ENCODE assay signal across 28 mouse cellular contexts in genomic region chr1:94298395-94298794, GRCm38 (mm10).
"Had no signal": no experiment of that assay in that cellular context is flagged by ENCODE, and none has a peak within 500 bp of the region (broad histone marks: within the 10 kb centered on the region; RNA-seq: fewer than 3 reads in every experiment).

No protein-coding gene starts in this region.

- H3K9ac ChIP-seq: heart, embryonic 12.5 days; hindbrain, embryonic 12.5 days; hindbrain, embryonic 14.5 days; intestine, embryonic 15.5 days; limb, embryonic 12.5 days; liver, embryonic 13.5 days; liver, embryonic 15.5 days; liver, postnatal 0 days had no signal

- H3K36me3 ChIP-seq: heart, embryonic 10.5 days; heart, embryonic 12.5 days; hindbrain, embryonic 10.5 days; hindbrain, embryonic 12.5 days; intestine, embryonic 15.5 days; limb, embryonic 10.5 days; limb, embryonic 12.5 days; liver, embryonic 13.5 days; liver, embryonic 15.5 days had no signal

- H3K4me1 ChIP-seq: heart, embryonic 10.5 days; heart, embryonic 12.5 days; hindbrain, embryonic 10.5 days; hindbrain, embryonic 12.5 days; intestine, embryonic 15.5 days; limb, embryonic 10.5 days; limb, embryonic 12.5 days; liver, embryonic 13.5 days; liver, embryonic 15.5 days had no signal

- H3K4me3 ChIP-seq: heart, adult 2 months; heart, embryonic 10.5 days; heart, embryonic 12.5 days; hindbrain, embryonic 10.5 days; hindbrain, embryonic 12.5 days; intestine, embryonic 15.5 days; layer of hippocampus, adult 2 months; left cerebral cortex, adult 2 months; limb, embryonic 10.5 days; limb, embryonic 12.5 days; liver, embryonic 13.5 days; liver, embryonic 15.5 days had no signal

- H3K9me3 ChIP-seq: heart, embryonic 10.5 days; heart, embryonic 12.5 days; hindbrain, embryonic 10.5 days; hindbrain, embryonic 12.5 days; intestine, embryonic 15.5 days; limb, embryonic 10.5 days; limb, embryonic 12.5 days; liver, embryonic 13.5 days; liver, embryonic 15.5 days had no signal

- H3K27ac ChIP-seq: heart, adult 2 months; heart, embryonic 10.5 days; hindbrain, embryonic 10.5 days; hindbrain, embryonic 12.5 days; hindbrain, embryonic 14.5 days; intestine, embryonic 15.5 days; layer of hippocampus, adult 2 months; left cerebral cortex, adult 2 months; limb, embryonic 10.5 days; limb, embryonic 12.5 days; liver, embryonic 13.5 days; liver, embryonic 15.5 days had no signal

- DNase-seq: gastrocnemius, postnatal 14 days; gastrocnemius, postnatal 36 days; heart, adult 11 months; heart, adult 2 months; heart, postnatal 10 days; heart, postnatal 4 days; kidney, adult 18-20 months; kidney, adult 8-10 months; kidney, postnatal 10 days; kidney, postnatal 25 days; kidney, postnatal 4 days; liver; liver, embryonic 13.5 days; liver, postnatal 0 days had no signal

- ATAC-seq: hindbrain, embryonic 16.5 days; inflammation-experienced regulatory T-cells, adult 6 months; intestine, embryonic 15.5 days; intestine, postnatal 0 days; liver, postnatal 0 days had no signal
